Mouse (Mus musculus): ENCODE data around the gene Tpk1. TPM values are rescaled to one million over a fixed set of nuclear protein-coding genes. Genes with fewer than 3 reads are reported as not detected.

Gene Tpk1
- polyA plus RNA-seq, 1 experiment = 5.0 TPM

GRCm38 (mm10) chr6:43590841-43591541 is 75.1 kb downstream of the Tpk1 start:
- no peaks in the 10 kb centered on the region for H3K4me1 ChIP-seq (ENCODE audit: control insufficient read depth, insufficient read depth, insufficient read length, low read length)
- no peak overlapping the region for H3K27ac ChIP-seq (replicated peaks; ENCODE audit: low read depth, low read length)
- no peak overlapping the region for H3K4me3 ChIP-seq (ENCODE audit: insufficient read depth, low read depth, low read length)

GRCm38 (mm10) chr6:43585274-43585673 is 80.8 kb downstream of the Tpk1 start:
- Histone ChIP-seq H3K27ac (replicated peaks; ENCODE audit: low read depth, low read length) (no peak overlapping the region), H3K4me3 (ENCODE audit: insufficient read depth, low read depth, low read length) (no peak overlapping the region), H3K4me1 (ENCODE audit: control insufficient read depth, insufficient read depth, insufficient read length, low read length) (no peaks in the 10 kb centered on the region)

- Histone ChIP-seq H3K27ac (replicated peaks; ENCODE audit: low read depth, low read length) (no peak overlapping the region), H3K4me1 (ENCODE audit: control insufficient read depth, insufficient read depth, insufficient read length, low read length) (no peaks in the 10 kb centered on the region), H3K4me3 (ENCODE audit: insufficient read depth, low read depth, low read length) (no peak overlapping the region)
These were observed 84.3 kb downstream of the Tpk1 start for GRCm38 (mm10) chr6:43581809-43582208.

GRCm38 (mm10) chr6:43567885-43568284 is 98.2 kb downstream of the Tpk1 start:
- Histone ChIP-seq H3K4me1 (ENCODE audit: control insufficient read depth, insufficient read depth, insufficient read length, low read length) (no peaks in the 10 kb centered on the region; the same call in 1 of the 2 replicates), H3K4me3 (ENCODE audit: insufficient read depth, low read depth, low read length) (no peak overlapping the region), H3K27ac (replicated peaks; ENCODE audit: low read depth, low read length) (no peak overlapping the region)

GRCm38 (mm10) chr6:43562474-43562873 is 103.6 kb downstream of the Tpk1 start:
- Histone ChIP-seq H3K4me3 (ENCODE audit: insufficient read depth, low read depth, low read length) (no peak overlapping the region), H3K27ac (replicated peaks; ENCODE audit: low read depth, low read length) (no peak overlapping the region), H3K4me1 (ENCODE audit: control insufficient read depth, insufficient read depth, insufficient read length, low read length) (no peaks in the 10 kb centered on the region)

- no peak overlapping the region for H3K4me3 ChIP-seq (ENCODE audit: insufficient read depth, low read depth, low read length)
- H3K4me1 ChIP-seq (ENCODE audit: control insufficient read depth, insufficient read depth, insufficient read length, low read length) = no peaks in the 10 kb centered on the region
- H3K27ac ChIP-seq (replicated peaks; ENCODE audit: low read depth, low read length) = no peak overlapping the region
These were observed 114.7 kb downstream of the Tpk1 start for GRCm38 (mm10) chr6:43551410-43551809.

GRCm38 (mm10) chr6:43546537-43546936 is 119.5 kb downstream of the Tpk1 start:
- Histone ChIP-seq H3K4me3 (ENCODE audit: insufficient read depth, low read depth, low read length) (no peak overlapping the region), H3K27ac (replicated peaks; ENCODE audit: low read depth, low read length) (no peak overlapping the region), H3K4me1 (ENCODE audit: control insufficient read depth, insufficient read depth, insufficient read length, low read length) (no peaks in the 10 kb centered on the region)

GRCm38 (mm10) chr6:43537252-43537870 is 128.7 kb downstream of the Tpk1 start:
- no peak overlapping the region for H3K27ac ChIP-seq (replicated peaks; ENCODE audit: low read depth, low read length)
- H3K4me1 ChIP-seq (ENCODE audit: control insufficient read depth, insufficient read depth, insufficient read length, low read length) = no peaks in the 10 kb centered on the region
- H3K4me3 ChIP-seq (ENCODE audit: insufficient read depth, low read depth, low read length) = no peak overlapping the region

- no peak overlapping the region for H3K27ac ChIP-seq (replicated peaks; ENCODE audit: low read depth, low read length)
- H3K4me3 ChIP-seq (ENCODE audit: insufficient read depth, low read depth, low read length) = no peak overlapping the region
- H3K4me1 ChIP-seq (ENCODE audit: control insufficient read depth, insufficient read depth, insufficient read length, low read length) = no peaks in the 10 kb centered on the region
These were observed 130.6 kb downstream of the Tpk1 start for GRCm38 (mm10) chr6:43535459-43535858.

GRCm38 (mm10) chr6:43533323-43533722 is 132.8 kb downstream of the Tpk1 start:
- Histone ChIP-seq H3K27ac (replicated peaks; ENCODE audit: low read depth, low read length) (no peak overlapping the region), H3K4me3 (ENCODE audit: insufficient read depth, low read depth, low read length) (no peak overlapping the region), H3K4me1 (ENCODE audit: control insufficient read depth, insufficient read depth, insufficient read length, low read length) (no peaks in the 10 kb centered on the region)

GRCm38 (mm10) chr6:43532822-43533221 is 133.3 kb downstream of the Tpk1 start:
- H3K4me3 ChIP-seq (ENCODE audit: insufficient read depth, low read depth, low read length) = no peak overlapping the region
- H3K4me1 ChIP-seq (ENCODE audit: control insufficient read depth, insufficient read depth, insufficient read length, low read length) = no peaks in the 10 kb centered on the region
- no peak overlapping the region for H3K27ac ChIP-seq (replicated peaks; ENCODE audit: low read depth, low read length)

- H3K4me3 ChIP-seq (ENCODE audit: insufficient read depth, low read depth, low read length) = no peak overlapping the region
- H3K27ac ChIP-seq (replicated peaks; ENCODE audit: low read depth, low read length) = no peak overlapping the region
- no peaks in the 10 kb centered on the region for H3K4me1 ChIP-seq (ENCODE audit: control insufficient read depth, insufficient read depth, insufficient read length, low read length)
These were observed 134.1 kb downstream of the Tpk1 start for GRCm38 (mm10) chr6:43531996-43532395.

- Histone ChIP-seq H3K4me3 (ENCODE audit: insufficient read depth, low read depth, low read length) (no peak overlapping the region), H3K27ac (replicated peaks; ENCODE audit: low read depth, low read length) (no peak overlapping the region), H3K4me1 (ENCODE audit: control insufficient read depth, insufficient read depth, insufficient read length, low read length) (no peaks in the 10 kb centered on the region)
These were observed 137.1 kb downstream of the Tpk1 start for GRCm38 (mm10) chr6:43528996-43529395.

- Histone ChIP-seq H3K27ac (replicated peaks; ENCODE audit: low read depth, low read length) (no peak overlapping the region), H3K4me3 (ENCODE audit: insufficient read depth, low read depth, low read length) (no peak overlapping the region), H3K4me1 (ENCODE audit: control insufficient read depth, insufficient read depth, insufficient read length, low read length) (no peaks in the 10 kb centered on the region)
These were observed 141.1 kb downstream of the Tpk1 start for GRCm38 (mm10) chr6:43525028-43525427.

GRCm38 (mm10) chr6:43522046-43522445 is 144.0 kb downstream of the Tpk1 start:
- no peak overlapping the region for H3K27ac ChIP-seq (replicated peaks; ENCODE audit: low read depth, low read length)
- no peak overlapping the region for H3K4me3 ChIP-seq (ENCODE audit: insufficient read depth, low read depth, low read length)

GRCm38 (mm10) chr6:43520218-43520617 is 145.9 kb downstream of the Tpk1 start:
- H3K4me1 ChIP-seq (ENCODE audit: control insufficient read depth, insufficient read depth, insufficient read length, low read length) = no peaks in the 10 kb centered on the region
- H3K27ac ChIP-seq (replicated peaks; ENCODE audit: low read depth, low read length) = no peak overlapping the region
- no peak overlapping the region for H3K4me3 ChIP-seq (ENCODE audit: insufficient read depth, low read depth, low read length)

More at GRCm38 (mm10) chr6:43522046-43522445, 144.0 kb downstream of the Tpk1 start:
- H3K4me1 ChIP-seq (ENCODE audit: control insufficient read depth, insufficient read depth, insufficient read length, low read length) = no peaks in the 10 kb centered on the region
